Mouse (Mus musculus) cerebellum, postnatal 36 days (tissue): ENCODE measurements around the gene Mier2.

Source experiments
- DNase-seq, 2 experiments: peaks; one replicate each; pipeline ENCODE4 v3.0.0; 2021 to 2022; ENCODE audit warnings: mixed read lengths in 2 of 2

Gene Mier2

GRCm38 (mm10) chr10:79538873-79539272 lies 16.1 kb downstream of the Mier2 start:
- no peak for DNase-seq

- DNase-seq: no peak
These were observed 16.7 kb downstream of the Mier2 start for GRCm38 (mm10) chr10:79538323-79538722.

GRCm38 (mm10) chr10:79537781-79538180 lies 17.2 kb downstream of the Mier2 start:
- DNase-seq: no peak

GRCm38 (mm10) chr10:79537271-79537670 lies 17.7 kb downstream of the Mier2 start:
- DNase-seq: no peak

- DNase-seq: no peak
These were observed 18.4 kb downstream of the Mier2 start for GRCm38 (mm10) chr10:79536461-79537080.

GRCm38 (mm10) chr10:79535431-79535830 lies 19.6 kb downstream of the Mier2 start:
- DNase-seq: no peak

GRCm38 (mm10) chr10:79534426-79534825 lies 20.6 kb downstream of the Mier2 start:
- DNase-seq: no peak

GRCm38 (mm10) chr10:79533126-79533911 lies 21.7 kb downstream of the Mier2 start, which contains the start of gene Plpp2:
TSS of gene Plpp2 (minus strand) at chr10:79533796.
- peak; percentile 47 to 57 for DNase-seq

- DNase-seq: no peak
These were observed 22.3 kb downstream of the Mier2 start for GRCm38 (mm10) chr10:79532678-79533077.

- no peak for DNase-seq
These were observed 23.4 kb downstream of the Mier2 start for GRCm38 (mm10) chr10:79531593-79531992.

GRCm38 (mm10) chr10:79530721-79531120 lies 24.3 kb downstream of the Mier2 start:
- DNase-seq: no peak

- DNase-seq: no peak
These were observed 24.8 kb downstream of the Mier2 start for GRCm38 (mm10) chr10:79530241-79530640.

- no peak for DNase-seq
These were observed 26.9 kb downstream of the Mier2 start for GRCm38 (mm10) chr10:79528081-79528480.

- no peak for DNase-seq
These were observed 27.6 kb downstream of the Mier2 start for GRCm38 (mm10) chr10:79527453-79527845.

GRCm38 (mm10) chr10:79526661-79527452 lies 28.1 kb downstream of the Mier2 start:
- DNase-seq: no peak

GRCm38 (mm10) chr10:79525456-79526325 lies 29.3 kb downstream of the Mier2 start:
- peak in 1 of 2 experiments; percentile 27 for DNase-seq

- DNase-seq: no peak
These were observed 30.6 kb downstream of the Mier2 start for GRCm38 (mm10) chr10:79524433-79524832.

- DNase-seq: no peak
These were observed 48.3 kb downstream of the Mier2 start for GRCm38 (mm10) chr10:79506709-79507108.

- no peak for DNase-seq
These were observed 52.0 kb downstream of the Mier2 start for GRCm38 (mm10) chr10:79502830-79503644.

- no peak for DNase-seq
These were observed 58.2 kb downstream of the Mier2 start for GRCm38 (mm10) chr10:79496701-79497288.

- DNase-seq: no peak
These were observed 59.1 kb downstream of the Mier2 start for GRCm38 (mm10) chr10:79495886-79496285.
